Mouse (Mus musculus) adipose tissue, adult 10 weeks (tissue): ENCODE measurements around the gene Gm10192. TPM values are rescaled to one million over a fixed set of nuclear protein-coding genes. Genes with fewer than 3 reads are reported as not detected.

Experiments used
- polyA plus RNA-seq: library from polyadenylated mRNA; stranded (reverse); fragments of 350-450 nt; fragmentation: Illumina TruSeq; extraction: RNeasy Lipid Tissue Mini Kit (QIAGEN cat#74804); gene quantifications from one replicate; pipeline ENCODE4 v1.2.3, GENCODE M21; 2014; ENCODE audit warnings: low read depth, low replicate concordance

Gene Gm10192
- not detected for polyA plus RNA-seq

DNA sequence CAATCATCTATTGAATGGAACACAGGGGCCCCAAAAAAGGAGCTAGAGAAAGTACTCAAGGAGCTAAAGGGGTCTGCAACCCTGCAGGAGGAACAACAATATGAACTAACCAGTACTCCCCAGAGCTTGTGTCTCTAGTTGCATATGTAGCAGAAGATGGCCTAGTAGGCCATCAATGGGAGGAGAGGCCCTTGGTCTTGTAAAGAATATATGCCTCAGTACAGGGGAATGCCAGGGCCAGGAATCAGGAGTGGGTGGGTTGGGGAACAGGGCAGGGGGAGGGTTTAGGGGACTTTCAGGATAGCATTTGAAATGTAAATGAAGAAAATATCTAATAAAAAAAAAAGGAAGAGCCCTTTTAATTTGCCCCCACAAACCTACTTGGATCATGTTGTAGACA, at the start of gene Gm10192:
Gm10192 (minus strand) TSS at position 101 of the 400 bp plus-strand sequence.

